Mouse (Mus musculus): ENCODE data around the gene Asap2.

The Asap2 gene

GRCm38 (mm10) chr12:21266784-21267098 is 276.5 kb downstream of the Asap2 start:
- no peak for DNase-seq

- no peak for DNase-seq
Measured at GRCm38 (mm10) chr12:21268083-21268616, 277.9 kb downstream of the Asap2 start.

GRCm38 (mm10) chr12:21274446-21274845 is 284.2 kb downstream of the Asap2 start:
- DNase-seq, result no peak

- no peak for DNase-seq
Measured at GRCm38 (mm10) chr12:21277352-21277864, 287.1 kb downstream of the Asap2 start.

- no peak for DNase-seq
Measured at GRCm38 (mm10) chr12:21284761-21285441, 294.6 kb downstream of the Asap2 start, which contains the start of gene Cpsf3. Cpsf3 (plus strand) TSS chr12:21285391.

DNA sequence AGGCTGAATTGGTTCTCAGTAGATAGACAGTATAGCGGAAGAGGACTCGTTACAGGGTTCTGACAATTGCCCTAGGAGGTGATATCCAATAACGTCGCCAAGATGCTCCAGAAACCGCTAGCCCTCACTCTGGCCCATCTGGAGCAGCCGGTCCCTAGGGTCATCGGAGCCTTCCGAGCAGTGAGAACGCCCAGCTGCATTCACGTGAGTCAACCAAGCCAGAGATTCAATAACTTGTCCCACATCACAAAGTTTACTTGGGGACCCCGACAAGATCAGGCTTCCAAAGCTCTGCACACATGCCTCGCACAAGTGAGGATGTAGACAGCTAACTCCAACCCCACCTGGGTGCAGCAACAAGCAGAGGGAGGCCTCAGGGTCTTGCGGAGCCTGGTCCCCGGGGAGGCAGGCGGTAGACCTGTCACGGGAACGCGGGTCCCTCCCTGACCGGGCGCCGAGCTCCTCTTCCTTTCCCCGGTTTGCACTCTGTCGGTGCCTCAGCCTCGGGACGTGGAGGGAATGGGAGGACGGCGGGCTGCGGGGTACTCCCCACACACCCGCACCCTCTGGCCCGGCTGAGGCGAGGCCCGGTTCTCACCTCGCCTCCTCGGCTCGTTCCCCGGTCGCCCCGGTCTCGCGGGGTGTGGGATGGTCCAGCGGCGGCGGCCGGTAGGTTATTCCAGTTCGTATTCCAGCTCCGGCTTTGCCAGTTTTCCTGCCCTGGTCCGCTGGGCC is 295.4 kb downstream of the Asap2 start:
- DNase-seq, result no peak

DNA sequence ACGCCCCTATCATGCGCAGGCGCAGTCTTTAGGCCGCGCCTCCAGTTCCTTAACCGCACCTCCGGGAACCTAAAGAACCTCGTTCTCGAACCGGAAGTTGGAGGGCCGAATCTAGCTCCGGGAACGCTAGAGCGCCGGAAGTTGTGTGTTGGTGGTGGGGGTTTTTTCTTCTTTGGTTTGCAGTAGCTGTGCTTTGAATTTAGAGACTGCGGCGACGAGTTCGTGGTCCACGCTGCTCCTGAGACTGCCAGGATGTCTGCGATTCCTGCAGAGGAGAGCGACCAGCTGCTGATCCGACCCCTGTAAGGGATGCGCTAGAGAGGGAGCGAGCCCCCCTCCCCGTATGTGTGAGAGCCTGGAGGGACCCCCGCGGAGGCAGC is 296.0 kb downstream of the Asap2 start, which contains the start of gene Itgb1bp1:
Itgb1bp1 (minus strand) TSS at position 42 of the 380 bp plus-strand sequence.
- DNase-seq, result peak; percentile 98

DNA sequence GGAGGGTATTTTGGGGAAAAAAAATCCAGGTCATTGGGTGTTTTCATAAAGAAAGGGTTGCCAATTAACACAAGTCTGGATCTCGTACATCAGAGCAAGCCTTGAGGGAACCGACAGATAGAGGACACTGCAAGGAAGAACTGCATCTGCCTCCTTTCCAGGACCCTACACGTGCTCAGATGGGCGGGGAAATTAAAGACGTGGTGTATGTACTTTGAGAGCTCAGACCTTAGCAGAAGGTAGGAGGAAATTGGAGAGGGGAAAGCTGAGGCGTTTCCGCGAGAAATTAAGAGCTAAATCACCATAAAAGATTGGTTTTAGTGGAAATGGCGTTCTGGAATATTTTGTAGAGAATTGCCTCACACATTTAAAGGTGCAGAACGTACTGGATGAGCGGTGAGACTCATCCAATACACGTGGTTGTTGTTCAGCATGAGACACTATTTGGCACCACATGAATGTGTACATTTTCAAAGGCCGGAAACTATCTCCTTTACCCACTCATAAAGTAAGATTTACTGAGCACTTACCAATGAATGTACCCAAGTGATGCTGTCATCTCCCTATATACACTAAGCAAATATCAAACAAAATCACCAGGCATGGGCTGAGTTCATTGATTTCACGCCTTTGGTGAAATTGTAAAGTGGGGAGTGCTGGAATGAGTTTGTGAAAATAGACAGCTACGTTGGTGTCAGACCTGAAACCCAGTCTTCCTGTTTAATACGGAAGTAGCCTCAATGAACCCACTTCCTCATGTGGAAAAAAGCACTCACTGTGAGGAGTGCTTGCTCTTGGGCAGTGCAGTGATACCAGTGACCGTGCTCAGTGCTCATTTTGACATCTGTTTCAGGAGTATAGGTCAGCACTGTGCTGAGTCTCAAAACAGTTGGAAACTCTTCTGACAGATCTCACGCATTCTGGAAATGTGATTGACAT is 296.7 kb downstream of the Asap2 start:
- peak; percentile 33 for DNase-seq

- no peak for DNase-seq
Measured at GRCm38 (mm10) chr12:21288716-21289395, 298.6 kb downstream of the Asap2 start.

GRCm38 (mm10) chr12:21289651-21290050 is 299.4 kb downstream of the Asap2 start:
- no peak for DNase-seq

DNA sequence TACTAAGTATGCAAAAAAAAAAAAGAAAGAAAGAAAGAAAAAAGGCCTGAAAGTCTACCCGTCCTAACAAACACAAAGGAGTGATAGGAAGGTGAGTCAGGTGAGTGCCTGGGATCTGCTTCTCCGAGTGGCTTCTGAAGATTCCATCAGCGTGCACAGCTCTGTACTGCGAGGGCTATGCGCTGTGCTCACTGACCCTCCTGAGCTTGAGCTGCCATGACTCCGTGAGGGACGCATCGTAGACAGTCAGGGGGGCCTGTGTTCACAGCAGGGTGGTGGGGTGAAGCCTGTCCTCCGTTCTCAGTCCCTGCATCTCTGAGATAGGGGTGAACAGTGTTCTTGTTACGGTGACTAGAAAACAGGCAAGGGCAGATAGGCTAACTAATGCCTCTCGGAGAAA is 308.6 kb downstream of the Asap2 start:
- no peak for DNase-seq

GRCm38 (mm10) chr12:21301324-21301723 is 311.1 kb downstream of the Asap2 start:
- DNase-seq, result no peak

- no peak for DNase-seq
Measured at GRCm38 (mm10) chr12:21301932-21302331, 311.7 kb downstream of the Asap2 start.

DNA sequence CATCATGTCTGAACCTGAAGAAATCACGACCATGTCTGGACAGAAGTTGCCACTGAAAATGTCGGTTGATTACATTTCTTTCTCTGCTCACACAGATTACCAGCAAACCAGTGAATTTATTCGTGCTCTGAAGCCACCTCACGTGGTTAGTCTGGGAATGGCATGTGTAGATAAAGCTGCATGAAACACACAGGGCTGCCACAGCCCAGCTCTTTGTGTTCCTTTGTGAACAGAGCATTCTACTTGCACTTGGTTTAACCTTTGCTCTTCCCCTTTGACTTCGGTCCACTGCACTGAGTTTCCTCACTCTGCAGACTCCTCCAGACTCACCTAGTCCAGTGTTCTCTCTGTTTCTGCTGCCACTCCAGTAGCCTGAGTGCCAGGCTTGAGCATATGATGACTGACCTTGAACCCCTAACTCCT is 312.1 kb downstream of the Asap2 start:
- no peak for DNase-seq

- no peak for DNase-seq
Measured at GRCm38 (mm10) chr12:21305741-21306140, 315.5 kb downstream of the Asap2 start.

DNA sequence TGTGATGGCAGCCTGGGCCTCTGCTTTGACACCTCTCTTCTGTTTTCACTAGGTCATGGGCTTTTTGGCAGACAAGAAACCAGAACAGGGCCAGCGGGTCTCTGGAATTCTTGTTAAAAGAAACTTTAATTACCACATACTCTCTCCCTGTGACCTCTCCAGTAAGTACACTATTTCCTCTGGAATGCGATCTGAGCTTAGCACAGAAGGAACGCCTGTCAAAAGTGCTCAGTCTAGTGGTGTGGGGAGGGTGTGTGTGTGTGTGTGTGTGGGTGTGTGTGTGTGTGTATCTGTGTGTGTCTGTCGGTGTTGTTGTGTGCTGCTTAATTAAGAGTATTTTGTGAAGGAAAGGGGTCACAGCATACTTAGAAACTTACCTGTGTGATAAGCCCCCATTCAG is 316.5 kb downstream of the Asap2 start:
- no peak for DNase-seq

GRCm38 (mm10) chr12:21312201-21312600 is 321.9 kb downstream of the Asap2 start:
- no peak for DNase-seq

GRCm38 (mm10) chr12:21315923-21316868 is 325.9 kb downstream of the Asap2 start, which contains the start of gene Iah1:
Iah1 (plus strand) TSS chr12:21316389.
- peak; percentile 93 for DNase-seq

- no peak for DNase-seq
Measured at GRCm38 (mm10) chr12:21316869-21317265, 326.6 kb downstream of the Asap2 start.

- DNase-seq, result peak; percentile 77
Measured at GRCm38 (mm10) chr12:21318143-21318895, 328.1 kb downstream of the Asap2 start.
